Mouse (Mus musculus) kidney, embryonic 16.5 days (tissue): ENCODE measurements around the gene Cenpa. TPM values are rescaled to one million over a fixed set of nuclear protein-coding genes. Genes with fewer than 3 reads are reported as not detected.

Experiments used
- ATAC-seq: fragments of 200-750 bp; cut with Nextera tagmentation; 2 replicates; pipeline ENCODE4 v1.8.0; 2017; ENCODE audit warnings: moderate TSS enrichment; ENCODE audit not compliant: low FRiP score, low TSS enrichment
- H3K27ac ChIP-seq: fragments of 300-500 bp; sonication (generic); 2 replicates; pipeline ENCODE4 v1.5.1; 2014; ENCODE audit warnings: low read length
- H3K27me3 ChIP-seq: fragments of 300-500 bp; sonication (generic); 2 replicates; pipeline ENCODE4 v1.6.1; 2014; ENCODE audit warnings: low read length, control low read depth, mixed read lengths; ENCODE audit not compliant: insufficient read depth
- H3K36me3 ChIP-seq: fragments of 300-500 bp; sonication (generic); 2 replicates; pipeline ENCODE4 v1.6.1; 2014; ENCODE audit warnings: low read length, control low read depth, mixed read lengths; ENCODE audit not compliant: insufficient read depth
- H3K4me1 ChIP-seq: fragments of 300-500 bp; sonication (generic); 2 replicates; pipeline ENCODE4 v1.6.1; 2014; ENCODE audit warnings: low read length, control low read depth, mixed read lengths; ENCODE audit not compliant: insufficient read depth
- H3K4me2 ChIP-seq: fragments of 300-500 bp; sonication (generic); replicated peaks from 2 replicates; pipeline ENCODE4 v1.6.1; 2014; ENCODE audit warnings: low read depth, low read length
- H3K4me3 ChIP-seq: fragments of 300-500 bp; sonication (generic); 2 replicates; pipeline ENCODE4 v1.5.1; 2014; ENCODE audit warnings: mild to moderate bottlenecking, low read length
- H3K9ac ChIP-seq: fragments of 300-500 bp; sonication (generic); replicated peaks from 2 replicates; pipeline ENCODE4 v1.6.1; 2014; ENCODE audit warnings: low read length
- H3K9me3 ChIP-seq: fragments of 300-500 bp; sonication (generic); 2 replicates; pipeline ENCODE4 v1.6.1; 2016; ENCODE audit warnings: low read length, control low read depth
- WGBS: fragments of 180-500 bp; shearing (Covaris S2); extraction: QIAGEN DNeasy Blood & Tissue Kit; methylation state at CpG from one replicate; pipeline ENCODE4 v1.1.7; 2014; 5-methylcytosine and 5-hydroxymethylcytosine counted together
- polyA plus RNA-seq: library from polyadenylated mRNA; unstranded; fragments of >200 nt; fragmentation: Nextera tagmentation; extraction: Ambion mirVana; gene quantifications from 2 replicates; pipeline ENCODE4 v1.2.1, GENCODE M21; 2015

Cenpa gene
- polyA plus RNA-seq, 1 experiment from 2014 or later = 266 TPM

GRCm38 (mm10) chr5:30622841-30623185, 43.8 kb upstream of the Cenpa start:
- 3% methylated on average over 10 of the region's 10 CpGs for WGBS
- Histone ChIP-seq H3K4me2 (peak overlapping the region; percentile 80), H3K4me3 (peak overlapping the region; percentile 50), H3K4me1 (peaks cover 17% of the 10 kb centered on the region), H3K9me3 (no peaks in the 10 kb centered on the region), H3K27ac (no peak overlapping the region), H3K27me3 (peaks cover 11% of the 10 kb centered on the region), H3K36me3 (no peaks in the 10 kb centered on the region), H3K9ac (peak overlapping the region; percentile 66)
- peak; percentile 57 for ATAC-seq

- no peak for ATAC-seq
- Histone ChIP-seq H3K27me3 (peaks cover 11% of the 10 kb centered on the region), H3K4me2 (peak overlapping the region; percentile 80)
Observed at GRCm38 (mm10) chr5:30623380-30623779, 43.2 kb upstream of the Cenpa start.

GRCm38 (mm10) chr5:30624311-30624710, 42.3 kb upstream of the Cenpa start:
- Histone ChIP-seq H3K27me3 (peaks cover 11% of the 10 kb centered on the region), H3K4me2 (no peak overlapping the region), H3K27ac (no peak overlapping the region), H3K4me3 (no peak overlapping the region), H3K4me1 (peaks cover 14% of the 10 kb centered on the region), H3K9me3 (no peaks in the 10 kb centered on the region), H3K36me3 (no peaks in the 10 kb centered on the region), H3K9ac (no peak overlapping the region)
- 38% methylated on average over 1 of the region's 1 CpGs for WGBS
- no peak for ATAC-seq

More at GRCm38 (mm10) chr5:30623380-30623779, 43.2 kb upstream of the Cenpa start:
- Histone ChIP-seq H3K27ac (no peak overlapping the region), H3K9ac (no peak overlapping the region), H3K36me3 (no peaks in the 10 kb centered on the region), H3K9me3 (no peaks in the 10 kb centered on the region), H3K4me3 (0 out of 2 replicates have a peak overlapping the region, but pooled peaks have one; percentile 50), H3K4me1 (peaks cover 14% of the 10 kb centered on the region)
- WGBS = 65% methylated on average over 2 of the region's 2 CpGs

- no peak overlapping the region for H3K27ac ChIP-seq
- no peak overlapping the region for H3K4me3 ChIP-seq
- no peak overlapping the region for H3K9ac ChIP-seq
- no peak for ATAC-seq
- no peak overlapping the region for H3K4me2 ChIP-seq
- no peaks in the 10 kb centered on the region for H3K36me3 ChIP-seq
- 39% methylated on average over 4 of the region's 4 CpGs for WGBS
- no peaks in the 10 kb centered on the region for H3K9me3 ChIP-seq
- H3K27me3 ChIP-seq = peaks cover 11% of the 10 kb centered on the region
- peaks cover 14% of the 10 kb centered on the region for H3K4me1 ChIP-seq
Observed at GRCm38 (mm10) chr5:30624908-30625307, 41.7 kb upstream of the Cenpa start.

GRCm38 (mm10) chr5:30625379-30625778, 41.2 kb upstream of the Cenpa start:
- peaks cover 11% of the 10 kb centered on the region for H3K27me3 ChIP-seq
- H3K4me1 ChIP-seq = peaks cover 14% of the 10 kb centered on the region
- H3K9ac ChIP-seq = no peak overlapping the region
- H3K4me2 ChIP-seq = no peak overlapping the region
- no peaks in the 10 kb centered on the region for H3K36me3 ChIP-seq
- WGBS = 74% methylated on average over 3 of the region's 3 CpGs
- H3K27ac ChIP-seq = no peak overlapping the region
- no peak overlapping the region for H3K4me3 ChIP-seq
- ATAC-seq = no peak
- no peaks in the 10 kb centered on the region for H3K9me3 ChIP-seq

- H3K4me1 ChIP-seq = peaks cover 14% of the 10 kb centered on the region
- no peaks in the 10 kb centered on the region for H3K36me3 ChIP-seq
- 75% methylated on average over 8 of the region's 8 CpGs for WGBS
- no peak for ATAC-seq
- H3K4me3 ChIP-seq = no peak overlapping the region
- H3K4me2 ChIP-seq = no peak overlapping the region
- no peak overlapping the region for H3K27ac ChIP-seq
- no peak overlapping the region for H3K9ac ChIP-seq
- H3K9me3 ChIP-seq = no peaks in the 10 kb centered on the region
- peaks cover 11% of the 10 kb centered on the region for H3K27me3 ChIP-seq
Observed at GRCm38 (mm10) chr5:30626331-30627105, 40.1 kb upstream of the Cenpa start.

- H3K9ac ChIP-seq = no peak overlapping the region
- no peaks in the 10 kb centered on the region for H3K4me1 ChIP-seq
- ATAC-seq = no peak
- H3K4me3 ChIP-seq = no peak overlapping the region
- no peaks in the 10 kb centered on the region for H3K9me3 ChIP-seq
- H3K4me2 ChIP-seq = no peak overlapping the region
- no peaks in the 10 kb centered on the region for H3K36me3 ChIP-seq
- H3K27me3 ChIP-seq = no peaks in the 10 kb centered on the region
- 74% methylated on average over 3 of the region's 3 CpGs for WGBS
- no peak overlapping the region for H3K27ac ChIP-seq
Observed at GRCm38 (mm10) chr5:30628511-30628910, 38.1 kb upstream of the Cenpa start.

- 72% methylated on average over 6 of the region's 6 CpGs for WGBS
- Histone ChIP-seq H3K36me3 (no peaks in the 10 kb centered on the region), H3K9me3 (no peaks in the 10 kb centered on the region), H3K4me1 (no peaks in the 10 kb centered on the region), H3K9ac (no peak overlapping the region), H3K27me3 (no peaks in the 10 kb centered on the region), H3K4me2 (no peak overlapping the region), H3K27ac (no peak overlapping the region), H3K4me3 (no peak overlapping the region)
- ATAC-seq = no peak
Observed at GRCm38 (mm10) chr5:30630401-30630800, 36.2 kb upstream of the Cenpa start.

- 41% methylated on average over 1 of the region's 1 CpGs for WGBS
- no peaks in the 10 kb centered on the region for H3K36me3 ChIP-seq
- no peaks in the 10 kb centered on the region for H3K9me3 ChIP-seq
- no peak overlapping the region for H3K27ac ChIP-seq
- ATAC-seq = no peak
- no peak overlapping the region for H3K4me3 ChIP-seq
- no peak overlapping the region for H3K9ac ChIP-seq
- H3K4me2 ChIP-seq = no peak overlapping the region
- H3K4me1 ChIP-seq = no peaks in the 10 kb centered on the region
- no peaks in the 10 kb centered on the region for H3K27me3 ChIP-seq
Observed at GRCm38 (mm10) chr5:30632134-30632533, 34.4 kb upstream of the Cenpa start.

GRCm38 (mm10) chr5:30636994-30637393, 29.6 kb upstream of the Cenpa start:
- Histone ChIP-seq H3K27ac (no peak overlapping the region), H3K4me2 (no peak overlapping the region), H3K9me3 (no peaks in the 10 kb centered on the region), H3K27me3 (no peaks in the 10 kb centered on the region), H3K9ac (no peak overlapping the region), H3K4me3 (no peak overlapping the region), H3K36me3 (no peaks in the 10 kb centered on the region), H3K4me1 (no peaks in the 10 kb centered on the region)
- ATAC-seq = no peak
- 43% methylated on average over 7 of the region's 7 CpGs for WGBS
